Comparison of ENCODE assay signal across 8 mouse cellular contexts in the genomic region with DNA sequence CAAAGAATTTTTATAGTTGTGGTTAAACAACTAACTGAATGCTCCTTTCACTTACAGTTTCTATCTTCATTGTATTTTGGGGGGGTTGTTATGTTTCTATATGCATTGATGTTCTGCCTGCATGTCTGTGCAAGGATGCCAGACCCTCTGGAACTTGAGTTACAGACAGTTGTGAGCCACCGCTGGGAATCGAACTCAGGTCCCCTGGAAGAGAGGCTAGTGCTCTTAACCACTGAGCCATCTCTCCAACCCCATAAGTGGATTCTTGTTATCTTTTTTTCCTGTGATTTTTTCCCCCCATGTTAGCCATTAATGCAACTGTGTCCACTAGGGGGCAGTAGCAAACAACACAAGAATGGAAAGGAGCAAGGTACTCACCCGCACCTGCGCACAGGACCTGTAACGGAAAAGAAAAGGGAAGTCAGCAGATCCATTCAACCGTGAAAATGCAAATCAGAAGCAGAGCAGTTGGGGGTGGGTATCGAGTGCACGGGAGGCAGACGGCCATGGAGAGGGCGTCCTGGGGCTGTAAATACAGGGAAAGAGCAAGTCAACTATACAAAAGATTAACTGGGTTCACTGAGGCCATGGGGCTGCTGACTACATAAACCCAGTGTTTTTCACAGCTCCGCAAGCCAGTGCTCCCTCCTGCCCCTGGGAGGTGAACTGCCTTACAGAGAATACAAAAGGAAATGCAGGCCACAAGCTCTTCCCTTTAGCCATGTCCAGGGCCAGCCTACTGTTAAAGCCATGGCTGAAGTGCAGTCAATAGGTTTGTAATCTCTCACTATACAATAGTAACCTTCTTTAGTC.
A peak's percentile ranks its signal among the peaks of the same experiment; 100 is the strongest.
DNase-seq lines count a peak whose midpoint lies in the region; ATAC-seq lines count a peak whose summit lies in the region.

No protein-coding gene starts in this region.

- no peaks in the 10 kb centered on the region for H3K27me3 ChIP-seq in erythroblast, embryonic 14.5 days (ENCODE audit: control insufficient read depth)
- H3K27me3 ChIP-seq in heart, embryonic 12.5 days (replicated peaks): no peaks in the 10 kb centered on the region
- H3K27me3 ChIP-seq in kidney, embryonic 16.5 days (ENCODE audit: insufficient read depth, low read length): no peaks in the 10 kb centered on the region

- H3K4me1 ChIP-seq in erythroblast, embryonic 14.5 days (ENCODE audit: control insufficient read depth): peaks cover 22% of the 10 kb centered on the region
- H3K4me1 ChIP-seq in heart, embryonic 12.5 days (replicated peaks): peaks cover 16% of the 10 kb centered on the region
- peaks cover 29% of the 10 kb centered on the region for H3K4me1 ChIP-seq in kidney, embryonic 16.5 days (ENCODE audit: insufficient read depth, low read length)

- H3K4me2 ChIP-seq in heart, embryonic 12.5 days: peak overlapping the region; percentile 67
- peak overlapping the region; percentile 45 for H3K4me2 ChIP-seq in kidney, embryonic 16.5 days (replicated peaks; ENCODE audit: low read depth, low read length)

- H3K4me3 ChIP-seq in erythroblast, embryonic 14.5 days (replicated peaks): peak overlapping the region; percentile 55
- H3K4me3 ChIP-seq in heart, embryonic 12.5 days: peak overlapping the region; percentile 36
- peak overlapping the region; percentile 25 for H3K4me3 ChIP-seq in kidney, embryonic 16.5 days (ENCODE audit: low read length)

- H3K9ac ChIP-seq in heart, embryonic 12.5 days: peak overlapping the region; percentile 23; the same call in 1 of the 2 replicates
- H3K9ac ChIP-seq in kidney, embryonic 16.5 days (replicated peaks; ENCODE audit: low read length): peak overlapping the region; percentile 24; the same call in 1 of the 2 replicates

- H3K27ac ChIP-seq in heart, embryonic 12.5 days (ENCODE audit: poor library complexity, severe bottlenecking): no peak overlapping the region
- H3K27ac ChIP-seq in kidney, embryonic 16.5 days (ENCODE audit: low read length): peak overlapping the region; percentile 84

- peak; percentile 97 for ATAC-seq in CD4-positive, CD25-positive, alpha-beta regulatory T cell, adult 4 months
- ATAC-seq in heart, embryonic 12.5 days (ENCODE audit: insufficient number of reproducible peaks, low FRiP score): peak; percentile 34; the same call in 1 of the 2 replicates
- peak; percentile 95 for ATAC-seq in kidney, embryonic 16.5 days (ENCODE audit: low FRiP score, low TSS enrichment)
- ATAC-seq in monocyte, adult 5-6 weeks (replicated peaks; ENCODE audit: insufficient number of reproducible peaks, low FRiP score, low TSS enrichment, poor library complexity, severe bottlenecking): peak; percentile 46

- DNase-seq in brain, embryonic 18.5 days (ENCODE audit: low read depth, low spot score): peak; percentile 80
- peak; percentile 84 for DNase-seq in liver
- DNase-seq in spleen, postnatal 36 days (ENCODE audit: low spot score in 2 of 2): peak; percentile 93 to 96

- WGBS in heart, embryonic 12.5 days: 2% methylated on average over 11 of the region's 11 CpGs
- 2% methylated on average over 11 of the region's 11 CpGs for WGBS in kidney, embryonic 16.5 days

- no peaks in the 10 kb centered on the region for H3K36me3 ChIP-seq in erythroblast, embryonic 14.5 days (ENCODE audit: control insufficient read depth)
- no peaks in the 10 kb centered on the region for H3K36me3 ChIP-seq in heart, embryonic 12.5 days
- H3K36me3 ChIP-seq in kidney, embryonic 16.5 days (ENCODE audit: insufficient read depth, low read length): no peaks in the 10 kb centered on the region; the same call in 1 of the 2 replicates

- H3K9me3 ChIP-seq in erythroblast, embryonic 14.5 days (ENCODE audit: control insufficient read depth, low read length): no peaks in the 10 kb centered on the region
- H3K9me3 ChIP-seq in heart, embryonic 12.5 days (replicated peaks): no peaks in the 10 kb centered on the region
- no peaks in the 10 kb centered on the region for H3K9me3 ChIP-seq in kidney, embryonic 16.5 days (ENCODE audit: low read length)

Comparison
In these comparisons a context has a peak if more than half of its experiments do, and no peak if none do; other contexts are left out.
1. ATAC-seq: peak in every context shown above with its lines; median percentile 97 in CD4-positive, CD25-positive, alpha-beta regulatory T cell, adult 4 months; 95 in kidney, embryonic 16.5 days; 46 in monocyte, adult 5-6 weeks; 34 in heart, embryonic 12.5 days.